Mouse (Mus musculus) liver, adult 2 months (tissue): ENCODE results near the gene Txnrd1. TPM values are rescaled to one million over a fixed set of nuclear protein-coding genes. Genes with fewer than 3 reads are reported as not detected.

Source experiments
- DNase-seq: peaks from one replicate; pipeline ENCODE4 v3.0.0-alpha.2; 2011; ENCODE audit warnings: low read depth, low spot score; ENCODE audit errors: extremely low read depth
- H3K27ac ChIP-seq: fragments of 200-500 bp; replicated peaks from 2 replicates; pipeline ENCODE4 v1.5.1; 2012; ENCODE audit warnings: low read depth, mild to moderate bottlenecking, control low read depth, inconsistent platforms, low read length; ENCODE audit not compliant: insufficient read depth
- H3K27me3 ChIP-seq: fragments of 200-500 bp; 2 replicates; pipeline ENCODE4 v1.6.1; 2012; ENCODE audit warnings: mild to moderate bottlenecking, moderate library complexity, low read length, inconsistent platforms; ENCODE audit not compliant: control insufficient read depth, insufficient read depth
- H3K36me3 ChIP-seq: fragments of 200-500 bp; 2 replicates; pipeline ENCODE4 v1.6.1; 2012; ENCODE audit warnings: low read length, inconsistent platforms; ENCODE audit not compliant: control insufficient read depth, insufficient read depth
- H3K4me1 ChIP-seq: fragments of 200-500 bp; 2 replicates; pipeline ENCODE4 v1.6.1; 2011; ENCODE audit warnings: low read length; ENCODE audit not compliant: control insufficient read depth, insufficient read depth
- H3K4me3 ChIP-seq: fragments of 200-500 bp; 2 replicates; pipeline ENCODE4 v1.5.1; 2011; ENCODE audit warnings: low read depth, mild to moderate bottlenecking, control low read depth, low read length, moderate library complexity; ENCODE audit not compliant: insufficient read depth
- H3K79me2 ChIP-seq: fragments of 200-500 bp; 2 replicates; pipeline ENCODE4 v1.6.1; 2012; ENCODE audit warnings: inconsistent platforms, mild to moderate bottlenecking, low read length, moderate library complexity; ENCODE audit not compliant: control insufficient read depth, insufficient read depth
- H3K9ac ChIP-seq: fragments of 200-500 bp; 2 replicates; pipeline ENCODE4 v1.6.1; 2012; ENCODE audit warnings: low read depth, mild to moderate bottlenecking, control low read depth, inconsistent platforms, low read length
- CTCF ChIP-seq: fragments of 200-500 bp; IDR thresholded peaks from 2 replicates; pipeline ENCODE4 v1.5.1; 2011; ENCODE audit warnings: low read depth, low read length, control low read depth
- POLR2A ChIP-seq: fragments of 200-500 bp; IDR thresholded peaks from 2 replicates; pipeline ENCODE4 v1.6.1; 2011; ENCODE audit warnings: low read length, control low read depth; ENCODE audit not compliant: insufficient read depth; ENCODE audit errors: extremely low read depth
- WGBS: fragments of 180-500 bp; shearing (Covaris S2); methylation state at CpG from one replicate; pipeline ENCODE4 v1.1.7; 2018; 5-methylcytosine and 5-hydroxymethylcytosine counted together
- polyA plus RNA-seq: library from polyadenylated mRNA; depleted of rRNA; stranded (reverse); fragments of >200 nt; gene quantifications from 2 replicates; pipeline ENCODE4 v1.2.3, GENCODE M21; 2012
- total RNA-seq: library from RNA; depleted of rRNA; stranded (reverse); fragments of >200 nt; gene quantifications from 2 replicates; pipeline ENCODE4 v1.2.3, GENCODE M21; 2014

Txnrd1 gene
- total and polyA plus RNA-seq, 2 experiments = 50.4 to 71.2 TPM

- no peaks in the 10 kb centered on the region for H3K36me3 ChIP-seq
- DNase-seq = no peak
- no peaks in the 10 kb centered on the region for H3K27me3 ChIP-seq
- H3K4me3 ChIP-seq = no peak overlapping the region
- no peak for TF ChIP-seq CTCF
- TF ChIP-seq POLR2A = no peak
- H3K27ac ChIP-seq = peak overlapping the region; percentile 38
- peaks cover 15% of the 10 kb centered on the region for H3K4me1 ChIP-seq
- WGBS = 29% methylated on average over 8 of the region's 8 CpGs
- H3K79me2 ChIP-seq = no peaks in the 10 kb centered on the region
- H3K9ac ChIP-seq = no peak overlapping the region
Measured at GRCm38 (mm10) chr10:82795767-82796166, 38.0 kb upstream of the Txnrd1 start.

GRCm38 (mm10) chr10:82796471-82797118 lies 37.2 kb upstream of the Txnrd1 start:
- Histone ChIP-seq H3K36me3 (no peaks in the 10 kb centered on the region), H3K27me3 (no peaks in the 10 kb centered on the region), H3K79me2 (no peaks in the 10 kb centered on the region), H3K27ac (no peak overlapping the region), H3K9ac (no peak overlapping the region), H3K4me3 (no peak overlapping the region), H3K4me1 (peaks cover 10% of the 10 kb centered on the region; the same call in 1 of the 2 replicates)
- WGBS = 70% methylated on average over 12 of the region's 12 CpGs
- no peak for DNase-seq
- TF ChIP-seq CTCF = no peak
- TF ChIP-seq POLR2A = no peak

- Histone ChIP-seq H3K79me2 (no peaks in the 10 kb centered on the region), H3K4me3 (no peak overlapping the region), H3K36me3 (no peaks in the 10 kb centered on the region), H3K4me1 (peaks cover 10% of the 10 kb centered on the region; the same call in 1 of the 2 replicates), H3K9ac (no peak overlapping the region), H3K27ac (no peak overlapping the region), H3K27me3 (no peaks in the 10 kb centered on the region)
- 43% methylated on average over 4 of the region's 4 CpGs for whole genome bisulfite sequencing
- no peak for TF ChIP-seq CTCF
- no peak for TF ChIP-seq POLR2A
- DNase-seq = no peak
Measured at GRCm38 (mm10) chr10:82797119-82797491, 36.6 kb upstream of the Txnrd1 start.

- WGBS = 72% methylated on average over 11 of the region's 11 CpGs
- no peak for TF ChIP-seq POLR2A
- no peak for TF ChIP-seq CTCF
Measured at GRCm38 (mm10) chr10:82798312-82798933, 35.3 kb upstream of the Txnrd1 start.

GRCm38 (mm10) chr10:82800094-82800493 lies 33.7 kb upstream of the Txnrd1 start:
- Histone ChIP-seq H3K4me3 (no peak overlapping the region), H3K27ac (no peak overlapping the region), H3K4me1 (peaks cover 13% of the 10 kb centered on the region), H3K36me3 (no peaks in the 10 kb centered on the region), H3K79me2 (no peaks in the 10 kb centered on the region), H3K27me3 (no peaks in the 10 kb centered on the region), H3K9ac (no peak overlapping the region)
- no peak for TF ChIP-seq CTCF
- no peak for TF ChIP-seq POLR2A
- DNase-seq = no peak
- WGBS = 90% methylated on average over 5 of the region's 5 CpGs

More at GRCm38 (mm10) chr10:82798312-82798933, 35.3 kb upstream of the Txnrd1 start:
- H3K27me3 ChIP-seq = no peaks in the 10 kb centered on the region
- no peaks in the 10 kb centered on the region for H3K79me2 ChIP-seq
- H3K4me1 ChIP-seq = peaks cover 10% of the 10 kb centered on the region; the same call in 1 of the 2 replicates
- no peak overlapping the region for H3K27ac ChIP-seq
- no peaks in the 10 kb centered on the region for H3K36me3 ChIP-seq
- DNase-seq = no peak
- no peak overlapping the region for H3K4me3 ChIP-seq
- H3K9ac ChIP-seq = no peak overlapping the region

- WGBS = 55% methylated on average over 3 of the region's 3 CpGs
- H3K4me1 ChIP-seq = peaks cover 25% of the 10 kb centered on the region
- H3K9ac ChIP-seq = peak overlapping the region; percentile 62; the same call in 1 of the 2 replicates
- no peaks in the 10 kb centered on the region for H3K27me3 ChIP-seq
- no peaks in the 10 kb centered on the region for H3K36me3 ChIP-seq
- no peak overlapping the region for H3K4me3 ChIP-seq
- TF ChIP-seq CTCF (no peak), POLR2A (no peak)
- H3K27ac ChIP-seq = peak overlapping the region; percentile 97
- H3K79me2 ChIP-seq = no peaks in the 10 kb centered on the region
- no peak for DNase-seq
Measured at GRCm38 (mm10) chr10:82804396-82804795, 29.4 kb upstream of the Txnrd1 start.
